Mouse (Mus musculus): ENCODE data around the gene St6galnac6. TPM values are rescaled to one million over a fixed set of nuclear protein-coding genes. Genes with fewer than 3 reads are reported as not detected.

Gene St6galnac6
- total RNA-seq, 2 experiments from 2014 or later, result 38.3 to 58.1 TPM

- no peak for DNase-seq
These were observed 14.3 kb upstream of the St6galnac6 start for GRCm38 (mm10) chr2:32585149-32585714.

- peak; percentile 93 to 97 for DNase-seq
These were observed 12.6 kb upstream of the St6galnac6 start, which contains the start of gene St6galnac4 for GRCm38 (mm10) chr2:32586871-32587351. St6galnac4 (plus strand) TSS chr2:32587095.

GRCm38 (mm10) chr2:32587731-32588321 is 11.7 kb upstream of the St6galnac6 start:
- no peak for DNase-seq

GRCm38 (mm10) chr2:32589213-32589795 is 10.2 kb upstream of the St6galnac6 start:
- peak; percentile 62 to 69 for DNase-seq

GRCm38 (mm10) chr2:32590224-32590623 is 9.3 kb upstream of the St6galnac6 start:
- no peak for DNase-seq

- DNase-seq, result no peak
These were observed 8.3 kb upstream of the St6galnac6 start for GRCm38 (mm10) chr2:32591249-32591648.

- DNase-seq, result peak; percentile 43 to 50
These were observed 2.8 kb upstream of the St6galnac6 start for GRCm38 (mm10) chr2:32596725-32597124.

GRCm38 (mm10) chr2:32597248-32597647 is 2.3 kb upstream of the St6galnac6 start:
- DNase-seq, result no peak

GRCm38 (mm10) chr2:32597699-32598098 is 1.8 kb upstream of the St6galnac6 start:
- DNase-seq, result no peak

- no peak for DNase-seq
These were observed 1.0 kb upstream of the St6galnac6 start for GRCm38 (mm10) chr2:32598506-32598905.

GRCm38 (mm10) chr2:32601417-32602065 is 2.0 kb downstream of the St6galnac6 start:
- DNase-seq, result peak; percentile 52 to 69

GRCm38 (mm10) chr2:32602600-32603054 is 3.1 kb downstream of the St6galnac6 start:
- peak; percentile 91 for DNase-seq

GRCm38 (mm10) chr2:32604631-32605030 is 5.1 kb downstream of the St6galnac6 start:
- no peak for DNase-seq

- peak; percentile 91 to 97 for DNase-seq
These were observed 6.9 kb downstream of the St6galnac6 start for GRCm38 (mm10) chr2:32606161-32607142.

- DNase-seq, result peak; percentile 34 to 60
These were observed 7.9 kb downstream of the St6galnac6 start for GRCm38 (mm10) chr2:32607262-32607947.

- DNase-seq, result peak; percentile 89 to 90
These were observed 8.8 kb downstream of the St6galnac6 start for GRCm38 (mm10) chr2:32608141-32608777.

- peak in 1 of 2 experiments; percentile 76 for DNase-seq
These were observed 9.4 kb downstream of the St6galnac6 start for GRCm38 (mm10) chr2:32608778-32609435.

GRCm38 (mm10) chr2:32610610-32611229 is 11.2 kb downstream of the St6galnac6 start:
- DNase-seq, result peak; percentile 46 to 74

GRCm38 (mm10) chr2:32612274-32612673 is 12.8 kb downstream of the St6galnac6 start:
- DNase-seq, result no peak

Data from adrenal gland, postnatal 36 days (tissue).